Mouse (Mus musculus) left cerebral cortex, adult 2 months (tissue): Measurements from ENCODE around the gene Cmtm6. TPM values are rescaled to one million over a fixed set of nuclear protein-coding genes. Genes with fewer than 3 reads are reported as not detected.
"Not testable (repeated sequence)": the region's sequence is repeated elsewhere in the genome, so short reads cannot be mapped to it uniquely, and the experiment has no call there.

Source experiments
- DNase-seq, 2 experiments: peaks; one replicate each; pipeline ENCODE4 v3.0.0; 2021 to 2022; ENCODE audit warnings: low spot score in 2 of 2, mixed read lengths in 1 of 2; ENCODE audit errors: extremely low spot score in 1 of 2
- H3K27ac ChIP-seq: fragments of 200-600 bp; 2 replicates; pipeline ENCODE4 v1.8.1; 2022
- H3K4me3 ChIP-seq: fragments of 200-600 bp; 2 replicates; pipeline ENCODE4 v1.8.1; 2022
- CTCF ChIP-seq: fragments of 200-600 bp; IDR thresholded peaks from 2 replicates; pipeline ENCODE4 v1.8.1; 2022; ENCODE audit warnings: antibody characterized with exemption, mild to moderate bottlenecking, moderate library complexity
- intact Hi-C: fragments of 180-260 bp; cut with DNase I; formaldehyde crosslinking; loops from one replicate; pipeline ENCODE4 v1.15.1; 2025
- total RNA-seq, 2 experiments: library from RNA; stranded (reverse); gene quantifications; 2 replicates each; pipeline ENCODE4 v1.2.3; 2021

The Cmtm6 gene
- total RNA-seq, 2 experiments from 2014 or later = 19.8 to 22.4 TPM

DNA sequence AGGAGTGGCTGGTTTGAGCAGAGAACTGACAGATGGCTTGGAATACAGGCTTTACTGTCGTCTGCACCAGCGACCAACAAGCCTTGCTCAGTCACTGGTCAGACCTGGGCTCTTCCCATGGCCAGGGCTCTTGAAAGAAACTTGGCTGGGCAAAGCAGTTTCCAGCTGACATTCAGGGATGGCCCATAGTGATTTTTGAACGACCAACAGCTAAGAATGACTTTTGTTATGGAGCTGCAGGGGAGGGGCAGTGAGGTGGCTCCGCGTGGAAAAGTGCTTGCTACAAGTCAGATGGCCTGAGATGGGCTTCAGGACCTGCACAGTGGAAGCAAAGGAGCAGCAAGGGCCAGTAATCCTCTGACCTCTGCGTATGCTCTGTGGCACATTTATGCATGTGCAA is 31.7 kb upstream of the Cmtm6 start:
- no peak for DNase-seq
- no peak overlapping the region for H3K4me3 ChIP-seq
- H3K27ac ChIP-seq = no peak overlapping the region
- TF ChIP-seq CTCF = no peak
- intact Hi-C loops = no loop called here

DNA sequence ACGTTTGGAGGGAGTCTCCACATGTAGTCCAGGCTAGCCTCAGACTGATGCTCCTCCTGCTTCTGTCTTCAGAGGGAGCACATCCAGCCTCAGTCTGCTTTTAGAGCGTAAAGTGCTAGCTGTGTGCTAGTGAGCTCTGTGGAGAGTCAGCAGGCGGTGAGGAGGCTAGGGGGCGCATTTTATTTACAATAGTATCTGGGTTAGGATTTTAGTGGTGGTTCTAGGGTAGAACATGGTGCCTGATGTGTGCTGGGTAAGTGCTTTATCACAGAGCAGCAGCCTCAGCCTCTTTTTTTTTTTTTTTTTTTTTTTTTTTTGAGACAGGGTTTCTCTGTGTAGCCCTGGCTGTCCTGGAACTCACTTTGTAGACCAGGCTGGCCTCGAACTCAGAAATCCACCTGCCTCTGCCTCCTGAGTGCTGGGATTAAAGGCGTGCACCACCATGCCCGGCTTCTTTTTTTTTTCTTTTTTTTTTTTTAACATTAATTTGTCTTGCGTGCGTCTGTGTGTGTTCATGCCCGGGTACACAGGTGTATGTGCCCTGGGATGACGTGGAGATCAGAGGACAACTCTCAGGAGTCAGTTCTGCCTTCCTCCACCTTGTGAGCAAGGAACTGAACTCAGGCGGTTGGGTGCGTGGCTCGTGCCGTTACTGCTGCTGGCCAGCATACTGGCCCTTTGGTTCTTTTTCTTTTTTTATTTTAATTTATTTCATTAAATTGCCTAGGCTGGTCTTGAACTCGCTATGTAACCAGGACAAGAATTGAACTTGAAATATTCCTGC is 30.8 kb upstream of the Cmtm6 start:
- intact Hi-C loops = no loop called here
- no peak overlapping the region for H3K27ac ChIP-seq
- TF ChIP-seq CTCF = no peak
- DNase-seq = no peak
- H3K4me3 ChIP-seq = no peak overlapping the region

DNA sequence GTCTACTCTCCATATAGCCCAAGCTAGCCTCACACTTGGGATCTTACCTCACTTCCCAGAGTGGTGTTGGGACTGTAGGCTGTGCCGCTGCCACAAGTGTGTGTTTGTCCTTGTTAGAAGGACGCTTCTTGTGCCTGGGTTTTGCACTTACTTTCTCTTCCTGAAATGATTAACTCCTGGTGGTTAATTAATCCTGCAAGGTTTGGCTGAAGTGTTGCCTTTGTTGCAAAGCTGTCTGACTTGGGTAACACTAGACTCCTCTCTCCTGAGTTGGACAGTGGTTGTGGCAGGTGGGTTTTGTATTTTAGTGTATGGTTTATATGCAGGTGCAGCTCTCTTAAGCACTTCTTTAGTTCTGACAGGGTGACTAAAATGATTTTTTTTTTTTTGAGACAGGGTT is 29.9 kb upstream of the Cmtm6 start:
- DNase-seq = no peak
- no peak for TF ChIP-seq CTCF
- no peak overlapping the region for H3K4me3 ChIP-seq
- intact Hi-C loops = no loop called here
- H3K27ac ChIP-seq = no peak overlapping the region

DNA sequence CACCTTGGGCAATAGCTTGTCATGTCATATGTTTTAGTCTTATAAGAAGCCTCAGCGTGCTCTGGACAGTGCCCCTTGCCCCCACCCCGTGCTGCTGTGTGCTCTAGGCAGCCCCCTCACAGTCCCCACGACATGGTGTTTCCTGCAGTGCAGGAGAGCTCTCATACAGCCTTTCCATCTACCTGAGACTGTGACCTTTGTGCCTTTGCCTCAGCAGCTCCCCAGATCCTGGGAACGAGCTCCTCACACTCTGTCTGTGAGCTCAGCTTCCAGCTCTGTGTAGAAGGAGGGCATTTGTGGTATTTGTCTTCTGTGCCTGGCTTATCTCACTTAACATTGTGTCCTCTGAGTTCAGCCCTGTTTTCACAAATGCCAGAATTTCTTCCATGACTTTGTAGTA is 29.0 kb upstream of the Cmtm6 start:
- DNase-seq = no peak
- no peak for TF ChIP-seq CTCF
- Histone ChIP-seq H3K27ac (no peak overlapping the region), H3K4me3 (no peak overlapping the region)
- intact Hi-C loops = no loop called here

DNA sequence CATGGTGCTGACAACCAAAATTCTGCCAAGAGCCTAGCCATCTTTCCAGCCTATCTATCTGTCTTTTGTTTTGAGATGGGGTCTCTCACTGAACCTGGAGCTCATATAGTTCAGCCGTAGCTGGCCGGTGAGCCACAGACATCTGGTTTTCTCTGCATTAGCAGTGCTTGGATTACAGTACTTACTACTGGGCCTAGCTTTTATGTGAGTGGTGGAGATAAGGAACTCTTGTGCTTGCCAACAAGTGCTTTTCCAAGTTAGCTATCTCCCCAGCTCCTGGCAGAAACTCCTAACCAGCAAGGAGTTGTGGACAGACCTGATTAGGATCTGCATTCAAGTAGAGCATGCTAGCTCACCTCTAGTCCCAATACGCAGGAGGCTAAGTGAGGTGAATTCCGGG is 23.1 kb upstream of the Cmtm6 start:
- H3K27ac ChIP-seq = no peak overlapping the region
- TF ChIP-seq CTCF = no peak
- DNase-seq = no peak
- intact Hi-C loops = no loop called here
- no peak overlapping the region for H3K4me3 ChIP-seq

DNA sequence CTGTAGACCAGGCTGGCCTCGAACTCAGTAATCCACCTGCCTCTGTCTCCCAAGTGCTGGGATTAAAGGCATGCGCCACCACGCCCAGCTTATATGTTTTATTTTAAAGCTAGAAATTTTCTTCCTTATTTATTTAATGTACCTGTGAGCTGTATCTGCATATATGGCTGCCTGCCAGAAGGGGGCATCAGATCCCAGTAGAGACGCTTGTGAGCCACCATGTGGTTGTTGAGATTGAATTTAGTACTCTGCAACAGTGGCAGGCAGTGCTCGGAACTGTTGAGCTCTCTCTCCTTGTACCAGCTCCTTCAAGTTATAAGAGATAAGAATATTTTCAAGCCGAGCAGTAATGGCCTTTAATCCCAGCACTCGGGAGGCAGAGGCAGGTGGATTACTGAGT is 20.6 kb upstream of the Cmtm6 start:
- DNase-seq = no peak
- TF ChIP-seq CTCF = peak; percentile 33
- intact Hi-C loops = no loop called here
- Histone ChIP-seq H3K4me3 (no peak overlapping the region), H3K27ac (no peak overlapping the region)

DNA sequence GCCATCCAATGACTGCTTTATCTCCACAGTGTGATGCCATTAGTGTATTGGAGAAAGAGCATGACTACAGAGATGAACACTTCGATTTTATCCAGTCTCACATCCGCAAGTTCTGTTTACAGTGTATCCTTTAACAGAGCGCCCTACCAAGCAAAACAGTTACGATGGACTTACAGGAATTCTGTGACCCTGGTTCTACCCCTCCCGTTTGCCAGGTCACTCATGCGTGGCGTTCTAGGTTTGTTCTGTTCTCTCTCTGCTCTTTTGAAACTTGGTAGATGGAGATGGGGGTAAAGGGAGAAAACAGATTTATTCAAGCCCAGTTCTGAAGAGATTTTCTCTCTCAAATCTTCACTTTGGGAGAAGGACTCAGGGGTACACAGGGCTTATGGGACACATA is 17.4 kb upstream of the Cmtm6 start:
- TF ChIP-seq CTCF = no peak
- Histone ChIP-seq H3K27ac (no peak overlapping the region), H3K4me3 (no peak overlapping the region)
- no peak for DNase-seq
- intact Hi-C loops = no loop called here

DNA sequence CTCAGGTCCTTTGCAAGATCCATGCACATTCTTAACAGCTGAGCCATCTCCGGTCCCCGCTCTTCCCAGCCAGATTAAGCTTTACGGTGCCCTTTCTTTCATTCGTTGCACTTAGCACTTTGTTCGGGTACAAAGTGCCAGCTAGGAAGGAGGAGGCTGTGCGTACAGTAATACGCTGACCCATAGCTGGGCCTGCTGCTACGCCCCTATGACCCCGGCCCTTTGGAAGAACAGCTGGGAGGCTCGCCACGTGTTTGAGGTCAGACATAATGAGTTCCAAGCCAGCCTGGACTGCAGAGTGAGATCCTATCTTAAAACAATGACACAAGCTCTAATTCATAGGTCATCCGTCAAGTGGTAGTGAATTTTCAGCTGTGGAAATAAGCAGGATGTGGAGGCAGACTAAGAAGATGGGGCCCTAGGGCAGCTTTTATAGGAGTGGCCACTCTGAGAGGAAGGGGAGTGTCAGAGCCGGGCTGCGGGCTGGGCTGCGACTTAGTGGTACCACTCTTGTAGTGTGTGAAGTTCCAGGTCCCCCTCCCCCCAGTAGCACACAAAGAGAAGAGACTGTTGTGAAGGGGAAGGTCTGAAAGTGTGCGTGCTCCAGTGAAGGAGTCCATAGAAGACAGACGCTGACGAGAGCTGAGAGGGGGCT is 14.1 kb upstream of the Cmtm6 start:
- TF ChIP-seq CTCF = no peak
- intact Hi-C loops = no loop called here

DNA sequence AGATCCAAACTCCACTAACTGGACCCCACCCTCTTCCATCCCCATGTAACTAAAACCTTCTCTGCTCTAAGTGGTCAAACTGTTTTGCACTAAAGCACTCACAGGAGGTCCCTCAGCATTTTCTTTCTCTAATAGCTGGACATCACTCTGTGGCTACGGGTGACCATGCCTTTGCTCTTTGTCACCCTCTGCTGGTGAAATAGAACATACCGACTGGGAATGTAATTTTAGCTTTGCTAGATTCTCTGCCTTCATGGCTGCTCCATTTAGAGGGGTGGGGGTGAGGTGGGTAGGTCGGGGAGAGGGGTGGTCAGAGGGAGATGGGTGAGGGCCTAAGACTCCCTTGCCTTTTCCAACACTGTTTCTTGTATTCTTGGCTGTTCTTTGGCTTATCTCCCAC is 3.6 kb upstream of the Cmtm6 start:
- H3K27ac ChIP-seq = no peak overlapping the region
- intact Hi-C loops = loop anchor here (2.0 kb wide), 1 partner anchor 79 kb away; no protein-coding TSS in a partner anchor
- H3K4me3 ChIP-seq = no peak overlapping the region
- TF ChIP-seq CTCF = peak; percentile 70
- DNase-seq = no peak

More for the DNA sequence above, 14.1 kb upstream of the Cmtm6 start:
- no peak for DNase-seq
- H3K4me3 ChIP-seq = no peak overlapping the region
- H3K27ac ChIP-seq = no peak overlapping the region

DNA sequence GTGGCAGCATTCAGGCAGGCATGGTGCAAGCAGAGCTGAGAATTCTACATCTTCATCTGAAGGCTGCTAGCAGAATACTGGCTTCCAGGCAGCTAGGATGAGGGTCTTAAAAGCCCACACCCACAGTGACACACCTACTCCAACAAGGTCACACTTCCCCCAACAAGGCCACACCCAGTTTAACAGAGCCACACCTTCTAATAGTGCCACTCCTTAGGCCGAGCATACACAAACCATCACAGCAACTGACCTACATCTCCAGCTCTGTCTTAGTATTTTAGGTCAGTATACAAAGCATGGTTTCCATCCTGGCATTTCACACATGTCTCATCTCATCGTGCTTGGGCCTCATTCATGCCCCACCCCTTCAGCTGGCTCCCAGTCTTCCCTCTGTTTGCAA is 2.5 kb upstream of the Cmtm6 start:
- intact Hi-C loops = loop anchor here (2.0 kb wide), 1 partner anchor 38 kb away; no protein-coding TSS in a partner anchor
- not testable (repeated sequence) for DNase-seq

DNA sequence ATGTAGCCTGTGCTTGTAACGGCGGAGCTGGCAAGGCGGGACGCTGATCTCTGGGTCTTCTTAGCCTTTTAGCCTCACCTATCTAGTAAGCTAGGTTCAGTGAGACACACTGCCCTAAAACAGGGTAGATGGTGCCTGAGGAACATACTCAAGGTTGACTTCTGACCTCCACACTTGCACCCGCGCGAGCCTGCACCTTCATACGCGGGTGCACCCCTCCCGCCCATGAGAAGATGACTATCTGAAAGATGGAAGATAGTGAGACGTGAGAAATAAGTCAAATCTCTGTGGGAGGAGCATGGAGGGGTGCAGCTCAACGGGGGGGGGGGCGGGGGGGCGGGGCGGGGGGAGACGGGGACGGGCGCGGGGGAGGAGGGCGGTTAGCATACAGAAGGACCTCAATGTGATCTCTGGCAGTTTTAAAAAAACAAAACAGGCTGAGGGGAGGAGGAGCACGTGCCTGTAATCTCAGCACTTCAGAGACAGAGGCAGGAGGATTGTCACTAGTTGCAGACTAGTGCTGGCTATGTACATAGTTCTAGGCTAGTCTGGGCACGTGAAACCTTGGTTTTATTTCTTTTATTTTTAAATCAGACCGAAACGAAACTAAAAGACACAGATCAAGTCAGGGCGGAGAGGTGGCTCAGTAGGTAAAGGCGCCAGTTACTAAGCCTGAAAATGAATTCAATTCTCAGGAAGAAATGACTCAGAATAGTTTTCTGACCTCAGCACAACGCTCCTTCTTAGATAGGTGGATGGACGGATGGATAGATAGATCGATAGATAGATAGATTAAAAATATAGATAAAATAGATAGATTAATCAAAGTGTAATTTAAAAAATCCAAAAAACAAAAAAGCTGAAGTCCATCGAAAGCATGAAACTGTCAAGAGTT is 758 bp upstream of the Cmtm6 start:
- no peak for TF ChIP-seq CTCF
- no peak overlapping the region for H3K27ac ChIP-seq
- no peak for DNase-seq
- intact Hi-C loops = loop anchor here (2.0 kb wide), 1 partner anchor 39 kb away; no protein-coding TSS in a partner anchor
- H3K4me3 ChIP-seq = peak overlapping the region; percentile 96

More for the DNA sequence above, 2.5 kb upstream of the Cmtm6 start:
- not testable (repeated sequence) for H3K27ac ChIP-seq, H3K4me3 ChIP-seq
